ENCODE assay signal across 8 mouse cellular contexts in the genomic region with DNA sequence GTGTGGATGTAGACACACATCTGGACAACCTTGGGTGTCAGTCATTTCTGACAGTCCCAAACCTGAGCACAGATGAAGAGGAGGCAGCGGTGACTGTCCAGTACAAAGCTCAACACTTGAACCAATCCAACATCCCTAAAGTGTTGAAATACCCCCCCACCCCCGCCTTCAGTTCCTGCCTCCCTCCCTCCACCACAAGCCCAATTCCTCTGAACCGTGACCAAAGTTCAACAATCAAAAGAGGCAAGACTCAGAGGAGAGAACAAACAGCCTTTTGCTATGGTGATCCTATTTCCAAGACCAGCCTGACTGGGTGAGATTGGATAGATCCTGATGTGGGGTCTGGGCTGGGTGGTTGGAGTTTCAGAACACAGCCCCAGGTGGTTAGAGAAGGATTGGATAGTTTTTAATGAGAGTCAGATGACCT. TPM values are rescaled to one million over a fixed set of nuclear protein-coding genes. Genes with fewer than 3 reads are reported as not detected.
DNase-seq lines count a peak whose midpoint lies in the region; ATAC-seq and TF ChIP-seq lines count a peak whose summit lies in the region.

No protein-coding gene starts in this region.

- ATAC-seq in intestine, embryonic 16.5 days: peak; percentile 45

- peak overlapping the region; percentile 84 for H3K27ac ChIP-seq in embryonic facial prominence, embryonic 10.5 days (replicated peaks)
- 0 out of 2 replicates have a peak overlapping the region, but pooled peaks have one; percentile 27 for H3K27ac ChIP-seq in intestine, embryonic 16.5 days (ENCODE audit: low read length)
- no peak overlapping the region for H3K27ac ChIP-seq in thymus, adult 2 months (ENCODE audit: control insufficient read depth, insufficient read depth, low read length)

- 0 out of 2 replicates have a peak, but pooled peaks cover 2% of the 10 kb centered on the region for H3K27me3 ChIP-seq in E14TG2a.4 (ENCODE audit: insufficient read depth, low read length)
- H3K27me3 ChIP-seq in embryonic facial prominence, embryonic 10.5 days (replicated peaks; ENCODE audit: low read depth, poor library complexity, severe bottlenecking): no peaks in the 10 kb centered on the region; the same call in 1 of the 2 replicates
- no peaks in the 10 kb centered on the region for H3K27me3 ChIP-seq in intestine, embryonic 16.5 days (replicated peaks; ENCODE audit: control insufficient read depth, insufficient read depth, low read length)
- H3K27me3 ChIP-seq in megakaryocyte, embryonic 14.5 days (replicated peaks): peaks cover 57% of the 10 kb centered on the region
- H3K27me3 ChIP-seq in thymus, adult 2 months (ENCODE audit: control insufficient read depth, insufficient read depth, low read length): no peaks in the 10 kb centered on the region

- 0 out of 2 replicates have a peak, but pooled peaks cover 3% of the 10 kb centered on the region for H3K9me3 ChIP-seq in E14TG2a.4 (ENCODE audit: low read length)
- H3K9me3 ChIP-seq in embryonic facial prominence, embryonic 10.5 days: no peaks in the 10 kb centered on the region
- no peaks in the 10 kb centered on the region for H3K9me3 ChIP-seq in intestine, embryonic 16.5 days (ENCODE audit: control insufficient read depth, low read length)
- H3K9me3 ChIP-seq in megakaryocyte, embryonic 14.5 days: peaks cover 11% of the 10 kb centered on the region

- TF ChIP-seq CTCF in E14TG2a.4 (conservative IDR thresholded peaks at IDR 0.05; ENCODE audit: low read length): no peak
- no peak for TF ChIP-seq CTCF in thymus, adult 2 months (IDR thresholded peaks at IDR 0.05; ENCODE audit: borderline replicate concordance, control insufficient read depth, extremely low read depth, insufficient read depth, low read length, poor library complexity)

- H3K4me1 ChIP-seq in E14TG2a.4 (replicated peaks; ENCODE audit: low read depth, low read length): peaks cover 78% of the 10 kb centered on the region
- peaks cover 58% of the 10 kb centered on the region for H3K4me1 ChIP-seq in embryonic facial prominence, embryonic 10.5 days
- peaks cover 29% of the 10 kb centered on the region for H3K4me1 ChIP-seq in intestine, embryonic 16.5 days (ENCODE audit: control insufficient read depth, insufficient read depth, low read length)
- peaks cover 33% of the 10 kb centered on the region for H3K4me1 ChIP-seq in megakaryocyte, embryonic 14.5 days
- H3K4me1 ChIP-seq in thymus, adult 2 months (replicated peaks; ENCODE audit: control insufficient read depth, insufficient read depth, low read length): peaks cover 7% of the 10 kb centered on the region

- TF ChIP-seq POLR2A in thymus, adult 2 months (IDR thresholded peaks at IDR 0.05; ENCODE audit: control insufficient read depth, extremely low read depth, insufficient read depth, low read length, poor library complexity): no peak

- peak overlapping the region; percentile 17; the same call in 1 of the 2 replicates for H3K4me3 ChIP-seq in E14TG2a.4 (replicated peaks; ENCODE audit: low read length)
- peak overlapping the region; percentile 37 for H3K4me3 ChIP-seq in embryonic facial prominence, embryonic 10.5 days
- no peak overlapping the region for H3K4me3 ChIP-seq in intestine, embryonic 16.5 days (ENCODE audit: low read length)
- peak overlapping the region; percentile 68 for H3K4me3 ChIP-seq in megakaryocyte, embryonic 14.5 days (replicated peaks)
- no peak overlapping the region for H3K4me3 ChIP-seq in thymus, adult 2 months (ENCODE audit: control insufficient read depth, insufficient read depth, low read length)

- no peak for DNase-seq in embryonic facial prominence, embryonic 10.5 days (ENCODE audit: low spot score)
- DNase-seq in left cerebral cortex, adult 8-10 months (ENCODE audit: low spot score in 2 of 2): no peak
- DNase-seq in cerebellum, postnatal 4 days (ENCODE audit: low spot score in 2 of 2): no peak
- DNase-seq in frontal cortex, postnatal 10 days (ENCODE audit: low spot score in 2 of 2): no peak
- no peak for DNase-seq in thymus, adult 2 months

- no peaks in the 10 kb centered on the region for H3K36me3 ChIP-seq in E14TG2a.4 (ENCODE audit: insufficient read depth, low read length)
- H3K36me3 ChIP-seq in embryonic facial prominence, embryonic 10.5 days (replicated peaks): no peaks in the 10 kb centered on the region
- no peaks in the 10 kb centered on the region for H3K36me3 ChIP-seq in intestine, embryonic 16.5 days (ENCODE audit: control insufficient read depth, insufficient read depth, low read length)
- no peaks in the 10 kb centered on the region for H3K36me3 ChIP-seq in megakaryocyte, embryonic 14.5 days (replicated peaks; ENCODE audit: low read length)
- H3K36me3 ChIP-seq in thymus, adult 2 months (ENCODE audit: control insufficient read depth, insufficient read depth, low read length): no peaks in the 10 kb centered on the region

- 12% methylated on average over 3 of the region's 3 CpGs for WGBS in embryonic facial prominence, embryonic 10.5 days
- 30% methylated on average over 3 of the region's 3 CpGs for WGBS in intestine, embryonic 16.5 days
- 38% methylated on average over 3 of the region's 3 CpGs for WGBS in thymus, adult 2 months

- H3K4me2 ChIP-seq in intestine, embryonic 16.5 days (ENCODE audit: low read depth, low read length): no peak overlapping the region

- no peak overlapping the region for H3K9ac ChIP-seq in intestine, embryonic 16.5 days (ENCODE audit: low read depth, low read length)

RNA-seq across cellular contexts. Expression of gene Por, which starts 4.5 kb away (rescaled TPM):
- 97.3 and 103 TPM in 2 replicates for polyA plus RNA-seq in embryonic facial prominence, embryonic 10.5 days (2016; fragmentation: Nextera tagmentation; extraction: Ambion mirVana)
- 111 and 116 TPM in 2 replicates for polyA plus RNA-seq in intestine, embryonic 16.5 days (2015; fragmentation: Nextera tagmentation; extraction: Ambion mirVana)
- polyA plus RNA-seq in megakaryocyte, embryonic 14.5 days (2012; ENCODE audit: insufficient read depth, low replicate concordance): 112 and 330 TPM in 2 replicates
- 100 to 1,000 TPM in 1 of 4 experiments, 10 to 100 TPM in 3; 82.4 to 100 (median 95.4) TPM for total RNA-seq in left cerebral cortex, adult 8-10 months (2022)
- polyA plus RNA-seq in thymus, adult 2 months (2012; rRNA removed): 120 and 132 TPM in 2 replicates

RNA-seq across cellular contexts. Expression of gene Rhbdd2, which starts 41.9 kb away (rescaled TPM):
- polyA plus RNA-seq in embryonic facial prominence, embryonic 10.5 days (2016; fragmentation: Nextera tagmentation; extraction: Ambion mirVana): 52.6 and 59.7 TPM in 2 replicates
- polyA plus RNA-seq in intestine, embryonic 16.5 days (2015; fragmentation: Nextera tagmentation; extraction: Ambion mirVana): 32.1 and 32.4 TPM in 2 replicates
- polyA plus RNA-seq in megakaryocyte, embryonic 14.5 days (2012; ENCODE audit: insufficient read depth, low replicate concordance): 12.9 and 48.0 TPM in 2 replicates
- 10 to 100 TPM; 81.1 to 92.6 (median 88.4) TPM for total RNA-seq in left cerebral cortex, adult 8-10 months (2022)
- polyA plus RNA-seq in thymus, adult 2 months (2012; rRNA removed): 36.5 and 39.5 TPM in 2 replicates

Comparison
In these comparisons a context has a peak if more than half of its experiments do, and no peak if none do; other contexts are left out.
1. H3K4me3 ChIP-seq: peak in E14TG2a.4 (single experiment), embryonic facial prominence, embryonic 10.5 days (single experiment) and megakaryocyte, embryonic 14.5 days (single experiment); none in intestine, embryonic 16.5 days (single experiment) and thymus, adult 2 months (single experiment).